Comparison of ENCODE assay signal across 38 mouse cellular contexts in the genomic region with DNA sequence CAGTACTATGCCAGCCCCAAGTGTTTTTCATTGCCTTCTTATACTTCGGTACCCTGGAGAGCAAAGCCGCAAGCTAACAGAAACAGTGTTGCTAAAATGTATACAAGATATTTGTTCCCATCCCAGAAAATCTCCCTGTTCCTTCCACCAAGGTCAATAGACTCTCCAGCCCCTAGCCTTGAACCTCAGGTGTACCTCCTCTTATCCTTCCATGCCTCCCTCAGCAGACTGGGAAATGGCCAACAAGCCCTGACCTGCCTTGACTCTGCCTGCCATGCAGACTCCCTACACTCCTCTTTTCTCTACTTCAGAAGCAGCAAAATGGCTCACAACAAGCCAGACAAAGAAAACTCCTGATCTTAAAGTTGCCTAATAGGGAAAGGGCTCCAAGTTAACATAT. TPM values are rescaled to one million over a fixed set of nuclear protein-coding genes. Genes with fewer than 3 reads are reported as not detected.
"Had no signal": no experiment of that assay in that cellular context is flagged by ENCODE, and none has a peak within 500 bp of the region (broad histone marks: within the 10 kb centered on the region; RNA-seq: fewer than 3 reads in every experiment).

No protein-coding gene starts in this region.

- H3K9me3 ChIP-seq: limb, embryonic 12.5 days; limb, embryonic 13.5 days; limb, embryonic 15.5 days; liver, embryonic 12.5 days; liver, embryonic 13.5 days; liver, embryonic 15.5 days; lung, embryonic 15.5 days; midbrain, embryonic 10.5 days; midbrain, embryonic 12.5 days; midbrain, embryonic 15.5 days had no signal

- H3K27me3 ChIP-seq: limb, embryonic 13.5 days; limb, embryonic 15.5 days; liver, embryonic 13.5 days; liver, embryonic 15.5 days; lung, embryonic 15.5 days; midbrain, embryonic 12.5 days; midbrain, embryonic 15.5 days had no signal

- H3K4me1 ChIP-seq: limb, embryonic 15.5 days; liver, embryonic 12.5 days; liver, embryonic 13.5 days; liver, embryonic 15.5 days; lung, embryonic 15.5 days; midbrain, embryonic 12.5 days had no signal

- H3K36me3 ChIP-seq: limb, embryonic 12.5 days; limb, embryonic 13.5 days; limb, embryonic 15.5 days; liver, embryonic 12.5 days; liver, embryonic 13.5 days; liver, embryonic 15.5 days; lung, embryonic 15.5 days; midbrain, embryonic 10.5 days; midbrain, embryonic 12.5 days; midbrain, embryonic 15.5 days had no signal

- H3K4me3 ChIP-seq: left cerebral cortex, adult 2 months; limb, embryonic 12.5 days; limb, embryonic 13.5 days; limb, embryonic 15.5 days; liver, embryonic 12.5 days; liver, embryonic 13.5 days; liver, embryonic 15.5 days; lung, embryonic 15.5 days; megakaryocyte, embryonic 14.5 days; midbrain, embryonic 10.5 days; midbrain, embryonic 12.5 days; midbrain, embryonic 15.5 days; myocyte had no signal

- ATAC-seq: liver, embryonic 12.5 days; liver, postnatal 0 days; lung, postnatal 0 days; midbrain, embryonic 15.5 days; midbrain, embryonic 16.5 days had no signal

- H3K4me2 ChIP-seq: limb, embryonic 12.5 days; limb, embryonic 13.5 days; limb, embryonic 15.5 days; liver, embryonic 11.5 days; liver, embryonic 12.5 days; liver, embryonic 13.5 days; liver, embryonic 15.5 days; lung, embryonic 14.5 days; lung, embryonic 15.5 days; midbrain, embryonic 11.5 days; midbrain, embryonic 12.5 days; midbrain, embryonic 15.5 days had no signal

- H3K9ac ChIP-seq: limb, embryonic 12.5 days; limb, embryonic 13.5 days; limb, embryonic 15.5 days; liver, embryonic 12.5 days; liver, embryonic 13.5 days; liver, embryonic 14.5 days; liver, embryonic 15.5 days; liver, postnatal 0 days; lung, embryonic 14.5 days; lung, embryonic 15.5 days; midbrain, embryonic 12.5 days; midbrain, embryonic 15.5 days had no signal

- DNase-seq: layer of hippocampus, postnatal 36 days; left cerebral cortex, postnatal 4 days; liver; liver, embryonic 13.5 days; liver, postnatal 0 days; lung, adult 18-20 months; lung, adult 2 months; lung, embryonic 14.5 days; lung, postnatal 10 days; lung, postnatal 14 days; lung, postnatal 36 days; lung, postnatal 4 days; midbrain, embryonic 14.5 days had no signal

- H3K27ac ChIP-seq: left cerebral cortex, adult 2 months; limb, embryonic 12.5 days; limb, embryonic 13.5 days; limb, embryonic 15.5 days; liver, embryonic 12.5 days; liver, embryonic 13.5 days; liver, embryonic 14.5 days; liver, embryonic 15.5 days; lung, embryonic 15.5 days; macrophage; midbrain, embryonic 10.5 days; midbrain, embryonic 12.5 days; midbrain, embryonic 15.5 days had no signal

RNA-seq across cellular contexts. Expression of gene Tmem114, which starts 28.4 kb away (rescaled TPM):
- total RNA-seq: liver, adult 2 months; megakaryocyte, adult 5-6 weeks; megakaryocyte-erythroid progenitor cell, adult 5-6 weeks; monocyte, adult 5-6 weeks had no signal
- polyA plus RNA-seq: limb, embryonic 11.5 days; limb, embryonic 12.5 days; limb, embryonic 15.5 days; liver, adult 2 months; liver, embryonic 11.5 days; liver, embryonic 12.5 days; liver, embryonic 13.5 days; liver, embryonic 15.5 days; liver, embryonic 16.5 days; liver, postnatal 0 days; lung, adult 2 months; lung, embryonic 14.5 days; lung, embryonic 15.5 days; lung, embryonic 16.5 days; lung, postnatal 0 days; macrophage; midbrain, embryonic 10.5 days; midbrain, embryonic 11.5 days; midbrain, embryonic 12.5 days; midbrain, embryonic 14.5 days; myocyte had no signal

RNA-seq across cellular contexts. Expression of gene Abat, which starts 59.9 kb away (rescaled TPM):
- total RNA-seq: monocyte, adult 5-6 weeks had no signal
- polyA plus RNA-seq: macrophage had no signal
